Mouse (Mus musculus) G1E-ER4 (cell line): Measurements from ENCODE around the gene Znrf2. TPM values are rescaled to one million over a fixed set of nuclear protein-coding genes. Genes with fewer than 3 reads are reported as not detected.

Experiments used
- GATA1 ChIP-seq: IDR thresholded peaks from one replicate; pipeline ENCODE4 v1.8.0; 2012; ENCODE audit warnings: low read length, inconsistent platforms
- polyA plus RNA-seq: library from polyadenylated mRNA; stranded (reverse); fragments of >175 nt; gene quantifications from 2 replicates; pipeline ENCODE4 v1.2.3, GENCODE M21; 2012

Znrf2 gene
- polyA plus RNA-seq, 1 experiment, result 31.3 TPM

DNA sequence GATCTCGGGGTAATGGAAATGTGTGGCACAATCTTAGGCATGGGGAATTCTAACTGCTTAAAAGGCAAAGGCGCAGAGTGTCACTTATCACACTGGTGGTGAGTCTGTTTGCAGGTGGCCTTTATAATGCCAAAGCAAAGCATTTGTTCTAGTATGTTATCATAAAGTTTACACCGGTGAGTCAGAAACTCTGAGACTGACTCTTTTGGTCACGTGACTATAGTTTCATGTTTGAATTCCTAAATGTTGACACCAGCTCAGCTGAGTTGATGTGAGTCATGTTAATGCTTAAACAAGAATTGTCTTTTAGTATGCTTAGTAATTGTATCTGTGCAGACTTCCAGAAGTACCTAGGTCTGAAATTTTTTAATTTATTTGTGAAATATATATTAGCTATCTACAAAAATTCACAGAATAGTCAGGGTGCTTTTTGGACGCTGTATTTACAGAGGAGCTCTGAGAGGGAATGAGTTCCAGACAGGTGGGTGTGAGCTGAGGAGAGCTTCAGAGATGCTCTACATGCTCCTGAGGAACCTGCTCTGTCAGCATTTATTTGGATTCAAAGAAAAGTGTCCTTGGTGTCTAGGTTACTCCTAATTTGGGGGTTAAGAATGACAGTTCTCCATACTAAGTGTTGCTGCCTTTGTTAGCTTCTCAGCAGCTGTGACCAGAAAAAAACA, 50.2 kb downstream of the Znrf2 start:
- no peak for TF ChIP-seq GATA1

DNA sequence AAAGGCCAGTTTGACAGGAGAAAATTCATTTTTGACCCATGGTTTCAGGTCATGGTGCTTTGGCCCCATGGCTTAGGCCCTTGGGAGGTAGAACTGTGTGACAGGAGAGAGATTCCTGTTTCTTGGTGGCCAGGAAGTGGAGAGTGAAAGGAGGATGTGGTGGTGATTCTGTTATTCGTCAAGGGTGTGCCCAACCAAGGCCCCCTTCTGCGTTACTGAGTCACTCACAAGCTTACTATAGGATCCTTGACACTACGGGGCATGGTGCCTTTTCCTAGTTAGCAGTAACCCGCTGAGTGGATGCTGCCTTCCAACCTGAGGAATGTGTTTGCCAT, 50.7 kb downstream of the Znrf2 start:
- TF ChIP-seq GATA1, result no peak

DNA sequence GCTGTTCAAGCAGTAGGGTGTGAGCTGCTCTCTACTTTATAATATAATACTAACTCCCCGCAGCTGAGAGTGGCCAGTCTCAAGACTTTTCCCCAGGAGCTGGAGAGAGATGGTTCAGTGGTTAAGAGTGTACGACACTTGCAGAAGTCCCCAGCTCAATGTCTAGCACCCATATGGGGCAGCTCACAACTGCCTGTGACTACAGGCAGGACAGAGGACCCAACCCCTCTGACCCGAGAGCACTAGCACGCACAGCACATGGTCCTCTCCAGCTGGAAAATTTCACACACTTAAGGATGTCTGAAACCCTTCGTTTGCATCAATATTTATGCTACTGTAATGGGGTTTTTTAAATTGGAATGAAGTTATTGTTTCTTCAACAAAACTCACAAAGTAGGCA, 56.3 kb downstream of the Znrf2 start:
- no peak for TF ChIP-seq GATA1

DNA sequence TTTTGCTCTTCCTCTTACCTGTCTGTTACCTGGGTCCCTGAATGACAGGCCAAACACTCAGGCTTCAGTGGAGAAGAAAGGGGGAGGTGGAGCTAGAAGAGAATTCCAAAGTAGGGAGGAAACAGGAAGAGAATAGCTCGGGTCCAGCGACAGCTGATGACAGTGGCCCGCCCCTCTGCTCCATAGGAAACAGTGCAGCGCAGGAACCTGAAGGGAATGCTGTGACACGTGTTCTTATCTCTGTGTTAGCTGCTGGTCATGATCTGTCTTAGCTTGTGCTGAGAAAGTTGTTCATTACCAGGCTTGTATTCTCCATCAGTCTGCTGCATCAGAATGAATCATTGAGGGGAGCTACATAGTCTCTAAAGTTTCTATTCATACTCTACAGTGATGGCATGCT, 60.1 kb downstream of the Znrf2 start:
- TF ChIP-seq GATA1, result no peak

DNA sequence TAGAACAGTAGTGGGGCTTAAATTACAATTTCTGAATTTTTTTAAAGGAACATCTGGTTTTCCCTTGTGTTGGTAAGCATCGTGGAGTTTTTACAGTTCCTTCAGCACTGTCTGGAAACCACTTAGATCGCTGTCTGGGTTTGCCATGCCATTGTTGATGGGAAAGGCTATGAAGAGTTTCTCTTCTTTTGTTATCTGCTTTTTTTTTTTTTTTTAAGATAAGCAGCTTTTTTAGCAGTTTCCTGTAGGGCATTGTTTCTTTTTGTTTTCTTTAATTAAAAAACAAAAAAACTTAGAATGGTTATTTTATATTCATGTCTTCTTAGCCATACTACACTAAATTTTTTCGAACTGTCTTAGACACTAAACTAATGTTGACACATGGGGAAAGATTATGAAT, 60.9 kb downstream of the Znrf2 start:
- no peak for TF ChIP-seq GATA1

DNA sequence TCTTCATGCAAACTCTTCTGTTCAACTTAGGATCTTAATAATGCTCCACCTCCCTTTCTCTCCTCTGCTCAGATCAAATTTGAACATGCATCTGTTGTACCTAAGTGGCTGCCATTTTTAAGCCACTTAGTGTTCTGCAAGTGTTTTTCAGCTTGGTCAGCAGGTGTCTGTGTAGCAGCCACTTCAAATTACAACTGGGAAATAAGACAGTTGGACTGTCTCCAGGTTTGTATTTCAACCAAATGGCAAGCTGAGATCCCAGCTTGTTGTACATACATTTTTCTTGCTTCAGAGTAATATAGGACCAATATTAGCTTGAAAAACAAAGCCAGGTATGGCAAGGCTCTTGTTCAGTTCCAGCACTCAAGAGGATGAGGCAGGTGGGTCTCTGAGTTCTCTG, 61.8 kb downstream of the Znrf2 start:
- no peak for TF ChIP-seq GATA1

DNA sequence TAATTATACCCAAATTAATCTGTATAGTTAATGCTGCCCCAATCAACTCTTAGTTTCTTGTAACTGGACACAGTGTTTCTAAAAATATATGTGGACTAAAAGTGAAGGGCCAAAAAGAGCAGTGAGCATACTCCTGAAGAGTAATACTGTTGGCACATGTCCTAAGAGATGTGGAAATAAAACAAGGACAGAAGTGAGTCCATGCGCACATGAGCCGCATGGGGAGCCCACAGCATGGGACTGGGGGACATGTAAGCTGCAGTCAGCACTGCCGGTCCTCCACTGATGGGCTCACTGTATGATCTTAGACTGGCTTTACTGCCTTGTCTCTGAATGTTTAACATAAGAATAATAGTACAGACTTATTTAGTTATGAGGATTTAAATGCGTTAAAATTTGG, 63.4 kb downstream of the Znrf2 start:
- TF ChIP-seq GATA1, result no peak

DNA sequence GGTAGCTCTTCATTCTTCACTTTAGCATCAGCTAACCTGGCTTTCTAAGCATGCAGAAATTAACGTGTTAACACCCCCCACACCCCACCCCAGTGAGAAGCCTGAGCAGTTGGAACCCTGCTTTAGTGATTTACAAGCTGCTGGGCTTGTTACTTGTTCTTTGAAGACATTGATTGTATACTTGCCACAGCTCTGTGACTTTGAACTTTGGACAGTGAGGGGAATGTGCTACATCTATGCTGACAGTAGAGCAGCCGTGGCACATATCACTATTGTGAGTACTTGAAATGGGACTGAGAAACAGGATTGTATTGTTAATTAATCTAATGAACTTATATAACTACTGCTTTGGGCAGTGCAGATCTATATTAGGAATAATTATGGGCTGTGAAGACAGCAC, 66.7 kb downstream of the Znrf2 start:
- TF ChIP-seq GATA1, result no peak

DNA sequence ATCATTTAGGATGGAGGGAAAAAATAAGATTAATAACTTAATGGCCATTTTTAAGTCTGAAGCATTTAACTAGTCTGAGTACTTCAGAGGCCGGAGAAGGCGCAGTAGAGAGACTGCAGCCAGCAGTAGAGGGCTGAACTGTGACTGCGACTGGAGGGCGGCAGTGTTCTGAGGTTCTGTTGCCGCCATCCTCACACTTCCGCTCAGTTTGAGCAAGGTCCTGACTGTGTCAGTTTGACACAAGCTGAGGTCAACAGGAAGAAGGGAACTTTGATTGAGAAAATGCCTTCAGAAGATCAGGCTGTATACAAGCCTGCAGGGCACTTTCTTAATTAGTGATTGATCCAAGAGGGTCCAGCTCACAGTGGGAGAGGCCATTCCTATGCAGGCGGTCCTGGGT, 69.5 kb downstream of the Znrf2 start:
- TF ChIP-seq GATA1, result no peak

DNA sequence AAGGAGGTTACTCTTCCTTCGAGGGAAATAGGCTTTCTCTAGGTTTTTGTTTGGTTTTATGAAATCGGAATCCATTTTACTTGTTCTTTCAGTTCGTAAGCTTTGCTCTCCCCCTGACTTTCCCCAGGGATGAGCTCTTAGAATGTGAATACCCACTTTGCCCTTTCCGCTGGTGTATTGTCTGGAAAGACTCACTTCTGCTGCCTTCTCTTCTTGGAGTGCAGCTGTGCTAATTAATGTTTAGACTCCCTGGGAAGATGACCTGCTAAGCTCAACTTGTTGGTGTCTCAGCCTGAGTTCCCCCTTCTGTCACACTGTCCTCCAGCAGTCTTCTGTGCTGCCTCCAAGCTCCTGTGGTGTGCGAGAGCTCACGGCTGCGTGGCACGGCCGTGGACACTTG, 73.5 kb downstream of the Znrf2 start:
- no peak for TF ChIP-seq GATA1

DNA sequence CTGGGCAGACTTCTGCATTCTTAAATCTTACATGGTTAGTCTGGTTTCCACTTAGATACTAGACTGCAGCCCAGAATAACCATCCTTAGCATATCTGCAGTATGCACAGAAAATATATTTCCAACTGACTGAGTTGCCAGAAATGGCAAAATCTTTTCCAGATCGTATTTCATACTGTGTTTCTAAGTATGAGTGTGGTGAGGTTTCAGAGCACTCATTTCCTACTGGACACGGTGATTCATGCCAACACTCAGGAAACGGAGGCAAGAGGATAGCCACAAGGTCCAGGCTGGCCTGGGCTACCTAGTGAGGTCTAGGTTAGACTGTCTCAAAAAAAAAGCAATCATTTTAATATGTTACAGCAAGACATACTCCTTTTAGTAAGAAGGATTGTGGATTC, 74.7 kb downstream of the Znrf2 start:
- TF ChIP-seq GATA1, result no peak

DNA sequence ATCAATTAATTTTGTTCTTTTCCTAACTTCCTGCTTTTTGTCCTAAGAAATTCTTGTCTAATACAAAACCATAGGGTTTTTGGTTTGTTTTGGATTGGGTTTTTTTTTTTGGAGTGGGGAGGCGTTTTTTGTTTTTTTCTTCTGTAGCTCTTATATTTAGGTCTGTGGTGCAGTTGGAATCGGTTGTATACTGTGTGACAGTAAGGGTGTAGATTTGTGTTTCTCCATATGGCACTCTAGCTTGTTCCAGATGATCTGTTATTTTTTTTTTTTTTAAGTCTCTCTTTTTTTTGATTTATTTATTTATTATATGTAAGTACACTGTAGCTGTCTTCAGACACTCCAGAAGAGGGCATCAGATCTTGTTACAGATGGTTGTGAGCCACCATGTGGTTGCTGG, 83.5 kb downstream of the Znrf2 start:
- TF ChIP-seq GATA1, result no peak

DNA sequence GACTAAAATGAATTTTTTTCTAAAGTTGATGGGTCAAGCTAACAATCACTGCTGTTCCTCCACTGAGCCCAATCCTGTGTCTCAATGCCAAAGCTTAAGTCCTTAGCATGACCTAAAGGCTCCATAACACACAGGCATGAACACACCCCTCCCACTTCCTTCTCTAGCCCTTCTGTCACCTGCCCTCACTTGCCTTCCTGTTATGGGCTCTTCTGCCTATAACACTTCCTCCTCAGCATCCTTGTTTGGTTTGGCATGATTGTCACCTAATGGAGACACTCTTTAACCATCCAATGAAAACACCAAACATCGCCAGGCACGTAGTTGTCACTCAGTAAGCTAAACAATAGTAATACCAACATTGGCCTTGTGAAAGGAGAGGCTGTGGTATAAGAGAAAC, 85.8 kb downstream of the Znrf2 start:
- no peak for TF ChIP-seq GATA1

DNA sequence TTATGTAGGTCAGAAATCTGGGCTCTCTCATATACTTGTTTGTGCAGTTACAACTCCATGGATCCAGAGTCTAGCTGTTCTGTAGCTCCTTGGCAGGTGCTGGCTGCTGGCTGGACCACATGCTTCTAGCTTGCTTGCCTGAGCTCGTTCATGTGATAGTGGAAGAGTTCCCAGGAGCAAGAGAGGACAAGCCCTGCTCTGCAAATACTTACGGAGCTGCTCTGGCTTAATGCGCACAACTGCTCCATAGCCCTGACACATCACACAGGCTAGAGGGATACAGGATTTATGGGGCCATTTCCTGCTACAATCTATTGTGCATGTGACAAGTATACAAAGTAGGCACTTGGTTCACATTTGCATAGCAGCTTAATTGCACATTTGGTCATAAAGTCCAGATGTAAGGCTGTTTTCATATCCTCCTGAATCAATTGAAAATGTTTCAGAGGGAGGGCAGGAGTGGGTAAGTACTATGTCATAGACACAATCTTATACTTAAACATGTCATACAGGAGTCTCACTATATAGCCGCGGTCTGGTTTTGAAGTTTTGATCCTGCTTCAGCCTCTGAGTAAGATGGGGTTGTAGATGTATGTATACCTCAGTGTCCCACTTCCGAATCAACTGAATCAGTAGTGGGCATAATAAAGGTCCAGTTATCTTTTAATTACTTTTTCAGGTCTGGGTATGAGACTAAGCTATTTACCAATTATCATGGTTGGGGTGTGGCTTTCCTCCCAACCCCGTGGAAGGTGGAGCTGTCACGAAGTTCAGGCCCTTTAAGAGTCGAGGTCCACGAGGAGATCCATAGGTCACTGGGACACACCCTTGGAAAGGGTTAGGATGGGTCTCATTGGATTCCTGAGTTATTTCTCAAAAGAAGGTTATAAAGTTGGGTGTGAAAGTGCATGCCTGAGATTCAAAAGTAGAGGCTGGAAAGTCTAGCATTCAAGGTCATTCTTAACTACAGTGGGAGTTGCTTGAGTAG, 89.6 kb downstream of the Znrf2 start:
- no peak for TF ChIP-seq GATA1

DNA sequence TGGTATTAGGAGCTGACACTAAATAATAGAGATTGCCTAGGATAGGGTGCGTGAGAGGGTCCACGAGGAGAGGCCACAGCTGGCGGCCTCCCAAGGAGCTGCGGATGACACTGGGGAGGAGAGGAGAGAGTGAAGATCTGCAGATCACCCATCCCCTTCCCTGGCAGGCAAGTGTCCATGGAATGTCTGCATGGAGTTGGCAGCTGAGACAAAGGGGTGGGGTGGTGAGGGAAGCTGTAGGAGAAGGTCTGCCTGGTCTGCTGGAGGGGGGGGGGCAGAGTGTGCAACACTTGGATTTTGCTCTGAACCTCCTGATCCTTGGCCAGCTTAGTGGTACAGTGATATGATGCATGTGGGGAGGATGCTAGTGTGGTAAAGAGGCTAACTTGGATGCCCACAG, 98.3 kb downstream of the Znrf2 start:
- TF ChIP-seq GATA1, result no peak

DNA sequence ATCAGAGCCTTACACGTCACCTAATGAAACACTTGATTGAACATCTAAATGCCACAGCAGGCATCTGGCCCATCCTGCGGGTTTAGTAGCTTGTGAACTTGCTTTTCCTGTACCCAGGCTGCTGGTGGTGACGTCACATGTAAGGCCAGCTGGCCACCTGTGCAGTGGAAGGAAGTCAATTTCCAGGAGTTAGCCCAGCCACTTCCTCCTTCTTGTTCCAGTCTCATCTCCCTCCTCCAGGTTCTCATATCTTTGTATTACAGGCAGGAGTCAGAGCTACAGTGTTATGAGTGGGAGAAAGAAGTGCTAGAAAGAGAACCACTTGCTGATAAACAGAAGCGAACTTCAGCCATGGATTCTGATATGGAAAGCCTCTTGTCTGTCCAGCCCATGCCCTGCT, 99.4 kb downstream of the Znrf2 start:
- TF ChIP-seq GATA1, result no peak

DNA sequence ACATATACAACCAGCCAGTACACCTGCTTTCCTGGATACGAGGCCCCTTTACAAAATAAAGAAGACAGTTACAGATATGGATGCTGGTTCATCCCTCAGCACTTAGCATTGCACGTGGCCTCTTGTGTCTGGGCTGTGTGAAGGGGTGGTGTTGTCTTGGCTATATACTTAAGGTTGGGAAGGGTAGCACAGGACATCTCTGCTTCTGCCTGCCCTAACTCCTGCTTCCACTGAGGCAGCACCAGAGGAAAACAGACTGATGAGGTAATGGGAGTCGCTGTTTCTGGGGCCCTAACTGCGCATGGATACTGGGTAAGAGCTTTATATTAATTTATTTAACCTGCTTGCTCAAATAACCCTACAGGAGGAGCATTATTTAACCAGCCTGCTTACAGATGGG, 100.2 kb downstream of the Znrf2 start:
- no peak for TF ChIP-seq GATA1

DNA sequence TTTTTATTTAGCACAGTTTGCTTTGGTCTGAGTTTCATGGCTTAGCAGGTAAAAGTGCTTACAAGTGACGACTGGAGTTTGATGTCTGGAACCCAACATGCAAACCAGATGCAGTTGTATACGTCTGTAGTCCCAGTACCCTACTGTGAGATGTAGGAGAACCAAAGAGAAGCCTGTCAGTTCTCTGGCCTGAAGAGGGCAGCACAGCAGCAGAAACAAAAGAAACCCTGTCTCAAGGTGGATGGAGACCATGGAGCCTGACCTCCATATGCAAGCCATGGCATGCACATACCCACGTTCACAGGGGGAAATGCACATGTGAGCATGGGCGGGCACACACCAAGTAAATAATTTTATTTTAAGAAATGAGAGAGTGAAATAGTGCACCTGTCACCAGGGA, 100.8 kb downstream of the Znrf2 start:
- no peak for TF ChIP-seq GATA1
